Mouse (Mus musculus) heart, embryonic 14.5 days (tissue): ENCODE data around the gene Tnfrsf21. TPM values are rescaled to one million over a fixed set of nuclear protein-coding genes. Genes with fewer than 3 reads are reported as not detected.

ENCODE experiments used
- ATAC-seq: fragments of 200-750 bp; cut with Nextera tagmentation; 2 replicates; pipeline ENCODE4 v1.8.0; 2017; ENCODE audit warnings: low read depth, moderate TSS enrichment; ENCODE audit not compliant: insufficient number of reproducible peaks, insufficient read depth, low FRiP score
- H3K27ac ChIP-seq, 2 experiments: fragments of 200-500 bp in 1 of 2; fragments of 300-500 bp in 1 of 2; sonication (generic) in 1 of 2; replicated peaks in 1 of 2; 2 replicates each; pipeline ENCODE4 v1.5.1; 2012 to 2014; ENCODE audit warnings: low read depth in 2 of 2, low read length in 2 of 2, control low read depth in 1 of 2, mild to moderate bottlenecking in 1 of 2, mixed read lengths in 1 of 2; ENCODE audit not compliant: control insufficient read depth in 1 of 2, insufficient read depth in 1 of 2
- H3K27me3 ChIP-seq: fragments of 300-500 bp; sonication (generic); 2 replicates; pipeline ENCODE4 v1.6.1; 2014; ENCODE audit warnings: mild to moderate bottlenecking, low read length, control low read depth; ENCODE audit not compliant: control insufficient read depth, insufficient read depth
- H3K36me3 ChIP-seq: fragments of 300-500 bp; sonication (generic); 2 replicates; pipeline ENCODE4 v1.6.1; 2014; ENCODE audit warnings: mild to moderate bottlenecking, control low read depth, low read length, mixed read lengths; ENCODE audit not compliant: control insufficient read depth, insufficient read depth
- H3K4me1 ChIP-seq, 2 experiments: fragments of 200-500 bp in 1 of 2; fragments of 300-500 bp in 1 of 2; sonication (generic) in 1 of 2; 2 replicates each; pipeline ENCODE4 v1.6.1; 2012 to 2014; ENCODE audit warnings: low read length in 2 of 2, control low read depth in 1 of 2, mixed read lengths in 1 of 2; ENCODE audit not compliant: control insufficient read depth in 2 of 2, insufficient read depth in 2 of 2
- H3K4me2 ChIP-seq: fragments of 300-500 bp; sonication (generic); 2 replicates; pipeline ENCODE4 v1.6.1; 2014; ENCODE audit warnings: mild to moderate bottlenecking, low read length
- H3K4me3 ChIP-seq, 2 experiments: fragments of 200-500 bp in 1 of 2; fragments of 300-500 bp in 1 of 2; sonication (generic) in 1 of 2; 2 replicates each; pipeline ENCODE4 v1.5.1; 2012 to 2014; ENCODE audit warnings: low read length in 2 of 2, mild to moderate bottlenecking in 2 of 2, control low read depth in 1 of 2, low read depth in 1 of 2, moderate library complexity in 1 of 2; ENCODE audit not compliant: control insufficient read depth in 1 of 2, insufficient read depth in 1 of 2
- H3K9ac ChIP-seq: fragments of 300-500 bp; sonication (generic); 2 replicates; pipeline ENCODE4 v1.6.1; 2014; ENCODE audit warnings: mild to moderate bottlenecking, low read length
- H3K9me3 ChIP-seq: fragments of 300-500 bp; sonication (generic); 2 replicates; pipeline ENCODE4 v1.6.1; 2016; ENCODE audit warnings: low read length, control low read depth; ENCODE audit not compliant: control insufficient read depth
- WGBS: fragments of 180-500 bp; shearing (Covaris S2); extraction: QIAGEN DNeasy Blood & Tissue Kit; methylation state at CpG from one replicate; pipeline ENCODE4 v1.1.7; 2014; 5-methylcytosine and 5-hydroxymethylcytosine counted together
- polyA plus RNA-seq: library from polyadenylated mRNA; unstranded; fragments of >200 nt; fragmentation: Nextera tagmentation; extraction: Ambion mirVana; gene quantifications from 2 replicates; pipeline ENCODE4 v1.2.1, GENCODE M21; 2014

The Tnfrsf21 gene
- polyA plus RNA-seq, 1 experiment from 2014 or later = 9.6 TPM

DNA sequence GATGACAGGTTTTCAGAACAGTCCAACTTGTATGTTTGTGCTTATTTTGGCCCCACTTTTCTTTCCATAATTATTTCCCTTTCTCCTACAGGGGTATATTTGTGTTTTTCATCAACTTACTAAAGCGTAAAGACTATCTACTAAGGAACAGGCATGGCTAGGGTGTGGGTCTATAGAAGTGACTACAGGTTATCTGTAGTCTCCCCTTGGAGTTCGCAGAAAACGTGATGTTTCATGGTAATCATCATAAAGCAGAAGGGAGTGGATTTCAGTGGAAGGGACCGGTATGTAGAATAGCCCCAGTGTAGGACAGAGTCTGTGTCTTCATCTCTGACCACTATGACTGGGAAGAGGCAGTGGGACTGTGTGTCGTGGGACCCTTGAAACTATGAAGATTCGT lies 8.7 kb downstream of the Tnfrsf21 start:
- no peak for ATAC-seq
- Histone ChIP-seq H3K27me3 (no peaks in the 10 kb centered on the region), H3K4me1 (no peaks in the 10 kb centered on the region), H3K9me3 (no peaks in the 10 kb centered on the region), H3K9ac (no peak overlapping the region), H3K27ac (no peak overlapping the region), H3K4me2 (no peak overlapping the region), H3K36me3 (no peaks in the 10 kb centered on the region), H3K4me3 (no peak overlapping the region)
- WGBS = 81% methylated on average over 6 of the region's 6 CpGs

DNA sequence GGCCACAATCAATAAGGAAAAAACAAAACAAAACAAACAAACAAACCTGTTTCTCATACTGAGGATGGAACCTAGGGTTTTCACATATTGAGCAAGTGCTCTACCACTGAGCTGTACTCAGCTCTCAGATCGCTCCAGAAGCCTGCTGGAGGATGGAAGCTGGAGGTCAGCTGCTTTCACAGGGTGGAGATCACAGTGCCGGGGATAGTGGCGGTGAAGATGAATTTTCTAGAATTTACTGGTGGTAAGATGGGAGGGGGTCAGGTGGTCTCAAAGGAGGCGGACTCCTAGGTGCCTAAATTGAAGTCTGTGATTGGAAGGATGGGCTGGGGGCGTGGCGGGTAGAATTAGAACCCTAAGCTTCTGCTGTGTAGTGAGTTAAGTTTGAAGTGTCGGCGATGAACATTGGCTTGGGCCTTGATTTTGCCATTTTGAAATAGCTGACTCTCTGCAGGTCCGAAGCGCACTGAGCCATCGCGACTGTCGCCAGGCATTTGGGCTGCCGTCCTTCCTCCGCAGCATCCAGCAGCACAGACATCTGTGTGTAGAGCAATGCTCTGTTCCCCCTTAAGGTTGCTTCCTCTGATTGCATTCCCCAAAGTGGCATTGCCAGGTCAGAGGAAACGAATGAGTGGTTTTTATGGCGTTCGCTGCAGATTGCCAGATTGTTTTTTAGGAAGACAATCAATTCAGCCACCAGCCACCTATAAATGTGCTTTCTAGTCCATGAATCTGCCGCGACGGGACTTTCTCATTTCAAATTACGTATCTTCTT lies 9.7 kb downstream of the Tnfrsf21 start:
- WGBS = 91% methylated on average over 22 of the region's 22 CpGs
- no peak overlapping the region for H3K4me3 ChIP-seq
- no peak for ATAC-seq
- H3K9me3 ChIP-seq = no peaks in the 10 kb centered on the region
- H3K27me3 ChIP-seq = no peaks in the 10 kb centered on the region
- no peak overlapping the region for H3K9ac ChIP-seq
- no peaks in the 10 kb centered on the region for H3K4me1 ChIP-seq
- H3K27ac ChIP-seq = no peak overlapping the region
- H3K4me2 ChIP-seq = no peak overlapping the region
- no peaks in the 10 kb centered on the region for H3K36me3 ChIP-seq

DNA sequence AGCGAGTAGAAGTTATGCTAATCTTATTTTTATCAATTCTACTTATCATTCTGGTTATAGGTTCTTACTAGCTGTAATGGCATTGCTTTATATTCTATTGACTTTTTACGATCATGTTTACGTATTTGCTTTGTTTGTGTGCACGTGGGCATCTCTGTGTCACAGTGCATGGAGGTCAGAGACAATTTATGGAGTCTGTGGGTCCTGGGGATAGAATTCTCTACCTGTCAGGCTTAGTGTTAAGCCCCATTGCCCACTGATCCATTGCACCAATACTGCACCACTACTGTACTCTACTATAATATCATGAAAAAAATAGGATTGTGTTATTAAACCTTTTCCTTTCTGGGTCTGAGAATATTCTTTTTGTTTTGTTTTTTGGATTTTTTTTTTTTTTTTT lies 10.4 kb downstream of the Tnfrsf21 start:
- Histone ChIP-seq H3K36me3 (no peaks in the 10 kb centered on the region), H3K27me3 (no peaks in the 10 kb centered on the region), H3K27ac (no peak overlapping the region), H3K4me2 (no peak overlapping the region), H3K9ac (no peak overlapping the region), H3K4me3 (no peak overlapping the region), H3K4me1 (no peaks in the 10 kb centered on the region), H3K9me3 (no peaks in the 10 kb centered on the region)
- WGBS = 87% methylated on average over 4 of the region's 4 CpGs
- ATAC-seq = no peak

DNA sequence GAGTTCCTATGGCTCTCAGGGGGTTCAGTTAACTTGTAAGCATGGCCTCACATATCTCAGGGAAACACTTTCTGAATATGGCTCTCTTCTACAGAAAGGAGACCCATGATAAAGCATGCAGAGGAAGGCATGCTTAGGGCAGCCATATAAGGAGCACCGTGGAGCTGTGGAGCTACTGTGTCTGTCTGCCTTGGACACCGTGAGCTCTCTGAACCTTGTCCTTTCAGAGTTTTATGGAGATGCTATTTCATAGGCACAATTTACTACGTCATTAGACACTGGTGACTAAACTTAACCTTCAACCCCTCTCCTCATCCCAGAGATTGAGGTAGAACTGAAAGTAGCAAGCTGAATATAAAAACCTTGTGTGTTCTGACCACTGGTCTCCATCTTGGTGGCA lies 13.2 kb downstream of the Tnfrsf21 start:
- no peak overlapping the region for H3K4me3 ChIP-seq
- H3K4me2 ChIP-seq = no peak overlapping the region
- H3K9me3 ChIP-seq = no peaks in the 10 kb centered on the region
- H3K4me1 ChIP-seq = no peaks in the 10 kb centered on the region
- no peak overlapping the region for H3K9ac ChIP-seq
- no peaks in the 10 kb centered on the region for H3K36me3 ChIP-seq
- no peak overlapping the region for H3K27ac ChIP-seq
- no peaks in the 10 kb centered on the region for H3K27me3 ChIP-seq
- 81% methylated on average over 3 of the region's 3 CpGs for WGBS
- no peak for ATAC-seq

DNA sequence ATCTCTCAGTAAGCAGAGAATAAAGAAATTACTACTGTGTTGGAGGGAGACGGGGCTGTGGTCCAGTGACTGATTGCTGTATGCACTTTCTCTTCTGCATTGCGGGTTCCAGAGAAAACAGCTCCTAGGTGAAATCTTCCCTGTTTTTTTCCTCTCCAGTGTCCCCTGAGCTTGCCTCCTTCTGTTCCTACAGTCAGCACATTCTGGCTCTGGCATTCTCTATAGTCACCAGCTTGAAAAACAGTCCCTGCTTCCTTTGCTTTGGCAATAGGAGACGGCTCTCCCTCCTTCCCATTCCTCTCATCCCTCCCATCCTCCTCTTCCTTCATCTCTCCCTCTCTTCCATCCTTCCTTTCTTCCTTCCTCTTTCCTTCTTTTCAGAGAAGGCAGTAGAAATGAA lies 13.9 kb downstream of the Tnfrsf21 start:
- H3K27me3 ChIP-seq = no peaks in the 10 kb centered on the region
- H3K4me1 ChIP-seq = no peaks in the 10 kb centered on the region
- no peak overlapping the region for H3K27ac ChIP-seq
- H3K4me2 ChIP-seq = no peak overlapping the region
- no peaks in the 10 kb centered on the region for H3K36me3 ChIP-seq
- no peak for ATAC-seq
- H3K4me3 ChIP-seq = no peak overlapping the region
- H3K9me3 ChIP-seq = no peaks in the 10 kb centered on the region
- H3K9ac ChIP-seq = no peak overlapping the region
- WGBS = 84% methylated on average over 3 of the region's 3 CpGs

DNA sequence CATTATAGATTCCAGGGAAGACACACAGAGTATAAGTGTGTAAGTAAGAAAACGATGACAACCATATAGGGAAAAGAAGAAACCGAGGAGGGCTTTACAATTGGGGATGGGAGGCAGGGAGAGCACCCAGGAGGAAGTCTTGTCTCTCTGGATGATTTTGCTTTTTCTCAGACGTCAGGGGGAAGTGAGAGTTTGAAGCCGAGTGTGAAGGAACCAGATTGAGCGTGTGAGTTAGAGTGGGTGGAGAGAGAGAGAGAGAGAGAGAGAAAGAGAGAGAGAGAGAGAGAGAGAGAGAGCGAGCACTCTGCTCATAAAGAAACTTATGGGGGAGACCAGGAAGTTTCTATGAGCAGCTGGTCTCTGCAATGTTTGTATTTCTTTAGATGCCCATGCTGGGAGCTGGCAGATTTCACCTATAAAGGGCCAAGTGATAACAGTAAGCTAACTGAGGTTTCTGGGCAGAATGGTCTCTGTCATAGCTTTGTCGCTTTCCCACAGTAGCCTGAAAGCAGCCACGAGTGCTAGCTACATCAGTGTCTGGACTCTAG lies 16.2 kb downstream of the Tnfrsf21 start:
- H3K9me3 ChIP-seq = no peaks in the 10 kb centered on the region
- H3K36me3 ChIP-seq = peaks cover 1% of the 10 kb centered on the region; the same call in 1 of the 2 replicates
- no peaks in the 10 kb centered on the region for H3K4me1 ChIP-seq
- no peak overlapping the region for H3K4me3 ChIP-seq
- no peak for ATAC-seq
- no peak overlapping the region for H3K4me2 ChIP-seq
- H3K27me3 ChIP-seq = no peaks in the 10 kb centered on the region
- H3K9ac ChIP-seq = no peak overlapping the region
- WGBS = 70% methylated on average over 8 of the region's 8 CpGs
- H3K27ac ChIP-seq = no peak overlapping the region

DNA sequence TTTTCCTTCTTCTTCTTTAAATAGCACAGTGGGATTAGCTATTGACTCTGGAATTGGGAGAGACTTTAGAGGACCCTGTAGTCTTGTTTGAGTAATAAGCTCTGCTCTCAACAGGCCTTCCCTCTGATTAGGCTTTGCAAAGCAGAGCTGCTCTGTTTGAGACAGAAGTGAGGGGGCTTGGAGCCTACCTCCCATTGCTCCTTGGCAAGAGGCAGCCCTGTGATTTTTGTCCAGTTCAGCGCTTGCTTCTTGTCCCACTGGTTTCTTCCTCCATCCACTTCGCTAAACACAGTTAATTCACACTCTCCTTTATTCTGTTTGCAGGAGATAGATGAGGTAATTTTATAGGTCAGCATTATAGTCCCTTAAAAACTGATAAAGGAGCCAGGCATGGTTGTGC lies 19.0 kb downstream of the Tnfrsf21 start:
- Histone ChIP-seq H3K27ac (no peak overlapping the region), H3K27me3 (no peaks in the 10 kb centered on the region), H3K9me3 (no peaks in the 10 kb centered on the region), H3K4me3 (no peak overlapping the region), H3K4me1 (no peaks in the 10 kb centered on the region), H3K4me2 (no peak overlapping the region), H3K36me3 (peaks cover 10% of the 10 kb centered on the region; the same call in 1 of the 2 replicates), H3K9ac (no peak overlapping the region)
- no peak for ATAC-seq
- WGBS = 91% methylated on average over 2 of the region's 2 CpGs
